Mouse (Mus musculus) midbrain, embryonic 14.5 days (tissue): ENCODE results near the gene Nudcd3. TPM values are rescaled to one million over a fixed set of nuclear protein-coding genes. Genes with fewer than 3 reads are reported as not detected.

Experiments used
- polyA plus RNA-seq: library from polyadenylated mRNA; unstranded; fragments of >200 nt; fragmentation: Nextera tagmentation; extraction: Ambion mirVana; gene quantifications from 2 replicates; pipeline ENCODE4 v1.2.1, GENCODE M21; 2014

The Nudcd3 gene
- polyA plus RNA-seq, 1 experiment from 2014 or later = 57.8 TPM

Other genes starting within 250 kb of the Nudcd3 start
- 40.5 and 57.6 TPM in 2 replicates for gene Ykt6, start 244.7 kb downstream of the Nudcd3 start, polyA plus RNA-seq
- gene Camk2b, start 134.1 kb downstream of the Nudcd3 start, polyA plus RNA-seq = 85.6 and 124 TPM in 2 replicates
- gene A730071L15Rik, start 386 bp downstream of the Nudcd3 start, polyA plus RNA-seq = 0.74 and 1.1 TPM in 2 replicates
- not detected in 2 replicates for gene Npc1l1, start 29.7 kb upstream of the Nudcd3 start, polyA plus RNA-seq
- 64.0 and 80.2 TPM in 2 replicates for gene Ddx56, start 67.4 kb upstream of the Nudcd3 start, polyA plus RNA-seq
- 132 and 140 TPM in 2 replicates for gene Tmed4, start 74.5 kb upstream of the Nudcd3 start, polyA plus RNA-seq
- gene Ogdh, start 91.2 kb upstream of the Nudcd3 start, polyA plus RNA-seq = 79.9 and 104 TPM in 2 replicates
- 41.6 and 42.6 TPM in 2 replicates for gene Zmiz2, start 188.7 kb upstream of the Nudcd3 start, polyA plus RNA-seq
- 3,781 and 4,177 TPM in 2 replicates for gene Ppia, start 215.0 kb upstream of the Nudcd3 start, polyA plus RNA-seq
- gene H2afv, start 244.0 kb upstream of the Nudcd3 start, polyA plus RNA-seq = 341 and 379 TPM in 2 replicates